Mouse (Mus musculus): ENCODE results near the gene Hilpda. TPM values are rescaled to one million over a fixed set of nuclear protein-coding genes. Genes with fewer than 3 reads are reported as not detected.

The Hilpda gene
- total RNA-seq, 2 experiments from 2014 or later: 6.5 to 7.5 TPM

- no peak for DNase-seq (ENCODE audit: low spot score in 2 of 2)
- intact Hi-C loops (cut with DNase I): no loop called here
Measured at GRCm38 (mm10) chr6:29322147-29322546, 49.9 kb downstream of the Hilpda start.

GRCm38 (mm10) chr6:29322735-29323134, 50.4 kb downstream of the Hilpda start:
- DNase-seq (ENCODE audit: low spot score in 2 of 2): no peak
- intact Hi-C loops (cut with DNase I): no loop called here

Other genes with a start within 250 kb of the Hilpda start
- not detected for gene Lep, start 212.3 kb upstream of the Hilpda start, total RNA-seq (2021)
- 10 to 100 TPM; 32.1 to 57.4 TPM for gene Rbm28, start 107.5 kb upstream of the Hilpda start, total RNA-seq (2021)
- 1 to 10 TPM; 2.9 to 3.1 TPM for gene Prrt4, start 92.9 kb upstream of the Hilpda start, total RNA-seq (2021)
- gene Impdh1, start 56.1 kb upstream of the Hilpda start, total RNA-seq (2021): 10 to 100 TPM; 63.5 to 69.7 TPM
- gene Fam71f2, start 7.1 kb downstream of the Hilpda start, total RNA-seq (2021): under 1 TPM; 0.32 to 0.79 TPM
- not detected for gene Fam71f1, start 46.7 kb downstream of the Hilpda start, total RNA-seq (2021)
- 10 to 100 TPM; 65.3 to 66.4 TPM for gene Calu, start 75.6 kb downstream of the Hilpda start, total RNA-seq (2021)
- gene Opn1sw, start 116.0 kb downstream of the Hilpda start, total RNA-seq (2021): under 1 TPM in 1 of 2 experiments, not detected in 1; 0.17 TPM
- 10 to 100 TPM; 90.3 to 90.4 TPM for gene Ccdc136, start 123.8 kb downstream of the Hilpda start, total RNA-seq (2021)
- gene Flnc, start 160.8 kb downstream of the Hilpda start, total RNA-seq (2021): 1 to 10 TPM; 1.7 to 2.0 TPM
- 100 to 1,000 TPM; 229 to 263 TPM for gene Atp6v1f, start 195.2 kb downstream of the Hilpda start, total RNA-seq (2021)
- gene Atp6v1fnb, start 198.9 kb downstream of the Hilpda start, total RNA-seq (2021): under 1 TPM; 0.49 to 0.63 TPM
- 1 to 10 TPM in 1 of 2 experiments, under 1 TPM in 1; 0.54 to 1.9 TPM for gene Kcp, start 235.5 kb downstream of the Hilpda start, total RNA-seq (2021)

All from left cerebral cortex, postnatal 36 days (tissue).